Mouse (Mus musculus) intestine, embryonic 14.5 days (tissue): ENCODE data around the gene Strbp. TPM values are rescaled to one million over a fixed set of nuclear protein-coding genes. Genes with fewer than 3 reads are reported as not detected.
A peak's percentile ranks its signal among the peaks of the same experiment; 100 is the strongest.

Experiments
- ATAC-seq: fragments of 200-750 bp; cut with Nextera tagmentation; replicated peaks from 2 replicates; pipeline ENCODE4 v1.8.0; 2017; ENCODE audit warnings: low read depth, moderate number of reproducible peaks, moderate TSS enrichment, moderate library complexity; ENCODE audit not compliant: low FRiP score, low TSS enrichment
- DNase-seq: peaks from one replicate; pipeline ENCODE4 v3.0.0-alpha.2; 2018; ENCODE audit warnings: low spot score
- H3K27ac ChIP-seq: fragments of 300-500 bp; sonication (generic); 2 replicates; pipeline ENCODE4 v1.5.1; 2014; ENCODE audit warnings: low read depth, mild to moderate bottlenecking, control low read depth
- H3K27me3 ChIP-seq: fragments of 300-500 bp; sonication (generic); replicated peaks from 2 replicates; pipeline ENCODE4 v1.6.1; 2014; ENCODE audit warnings: low read length, control low read depth; ENCODE audit not compliant: control insufficient read depth, insufficient read depth
- H3K36me3 ChIP-seq: fragments of 300-500 bp; sonication (generic); 2 replicates; pipeline ENCODE4 v1.6.1; 2014; ENCODE audit warnings: low read length, control low read depth; ENCODE audit not compliant: control insufficient read depth, insufficient read depth
- H3K4me1 ChIP-seq: fragments of 300-500 bp; sonication (generic); replicated peaks from 2 replicates; pipeline ENCODE4 v1.6.1; 2014; ENCODE audit warnings: low read length, control low read depth, mixed read lengths; ENCODE audit not compliant: control insufficient read depth, insufficient read depth
- H3K4me2 ChIP-seq: fragments of 300-500 bp; sonication (generic); 2 replicates; pipeline ENCODE4 v1.6.1; 2014; ENCODE audit warnings: low read length
- H3K4me3 ChIP-seq: fragments of 300-500 bp; sonication (generic); 2 replicates; pipeline ENCODE4 v1.5.1; 2014; ENCODE audit warnings: low read depth, low read length, control low read depth, mixed read lengths
- H3K9ac ChIP-seq: fragments of 300-500 bp; sonication (generic); 2 replicates; pipeline ENCODE4 v1.6.1; 2014; ENCODE audit warnings: mild to moderate bottlenecking, low read length
- H3K9me3 ChIP-seq: fragments of 300-500 bp; sonication (generic); 2 replicates; pipeline ENCODE4 v1.6.1; 2016; ENCODE audit warnings: low read length, control low read depth; ENCODE audit not compliant: control insufficient read depth
- WGBS: fragments of 180-500 bp; shearing (Covaris S2); extraction: QIAGEN DNeasy Blood & Tissue Kit; methylation state at CpG from one replicate; pipeline ENCODE4 v1.1.7; 2014; 5-methylcytosine and 5-hydroxymethylcytosine counted together
- polyA plus RNA-seq: library from polyadenylated mRNA; unstranded; fragments of >200 nt; fragmentation: Nextera tagmentation; extraction: Ambion mirVana; gene quantifications from 2 replicates; pipeline ENCODE4 v1.2.1, GENCODE M21; 2014

Gene Strbp
- polyA plus RNA-seq = 47.3 and 48.3 TPM in 2 replicates

DNA sequence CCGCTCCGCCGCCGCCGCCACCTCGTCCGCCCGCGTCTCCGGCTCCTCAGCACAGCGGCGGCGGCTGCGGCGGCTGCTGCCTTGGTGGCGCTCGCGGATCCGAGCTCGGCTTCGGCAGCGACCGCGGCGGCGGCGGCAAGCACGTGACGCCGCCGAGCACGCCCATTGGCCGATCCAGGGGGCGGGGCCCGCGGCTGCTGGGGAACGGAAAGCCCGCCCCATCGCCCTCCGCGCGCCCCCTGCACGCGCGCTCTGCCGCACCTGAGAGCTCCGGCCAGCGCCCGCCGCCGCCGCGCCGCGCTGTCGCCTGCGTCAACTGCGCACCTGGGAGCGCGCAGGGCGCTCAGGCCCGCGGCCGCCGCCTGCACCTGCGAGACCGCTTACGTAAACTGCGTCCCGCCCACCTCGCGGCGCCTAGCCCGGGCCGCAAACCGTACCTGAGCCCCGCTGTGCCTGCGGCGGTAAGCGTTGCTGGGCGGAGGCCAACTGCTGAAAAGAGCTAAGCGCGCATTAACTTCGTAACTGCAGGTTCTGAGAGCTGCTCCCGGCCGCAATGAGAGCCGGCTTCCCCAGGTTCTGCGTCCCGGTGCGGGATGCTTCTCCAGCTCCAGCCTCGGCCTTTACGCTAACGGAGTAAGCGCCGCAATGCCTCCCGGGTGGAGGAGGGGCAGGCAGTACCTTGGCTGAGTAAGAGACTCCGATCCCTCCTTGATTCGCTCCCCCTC lies at the start of gene Strbp:
Strbp (minus strand) TSS at position 630 of the 725 bp plus-strand sequence.
- H3K4me1 ChIP-seq = 0 out of 2 replicates have a peak, but pooled peaks cover 13% of the 10 kb centered on the region
- DNase-seq = peak; percentile 94
- peak within 1 kb of the TSS; percentile 79 for H3K4me2 ChIP-seq
- peak within 1 kb of the TSS; percentile 89 for H3K9ac ChIP-seq
- ATAC-seq = peak; percentile 94
- H3K4me3 ChIP-seq = peak within 1 kb of the TSS; percentile 90
- no peaks in the 10 kb centered on the region for H3K9me3 ChIP-seq
- H3K36me3 ChIP-seq = no peaks in the 10 kb centered on the region
- WGBS = 0% methylated on average over 82 of the region's 98 CpGs
- peak within 1 kb of the TSS; percentile 82 for H3K27ac ChIP-seq
- H3K27me3 ChIP-seq = no peaks in the 10 kb centered on the region

DNA sequence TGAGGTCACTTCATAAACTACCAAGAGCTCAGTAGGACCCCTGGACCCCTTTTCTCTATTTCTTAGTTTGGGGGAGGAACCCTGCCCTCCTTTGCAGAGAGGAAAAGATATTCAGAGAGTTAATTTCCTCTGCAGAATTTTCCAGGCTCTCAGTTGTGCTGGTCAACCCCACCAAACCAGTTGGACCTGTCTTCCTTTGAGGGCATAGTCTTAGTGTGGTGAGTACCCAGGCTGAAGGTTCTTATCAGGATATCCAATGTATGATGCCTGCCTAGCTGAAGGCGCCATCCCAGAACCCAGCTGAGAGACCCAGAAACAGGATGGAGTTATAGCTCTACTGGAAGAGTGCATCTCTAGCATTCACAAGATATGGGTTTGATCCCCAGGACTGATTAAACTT lies 47.5 kb upstream of the Strbp start:
- Histone ChIP-seq H3K27me3 (no peaks in the 10 kb centered on the region), H3K4me2 (no peak overlapping the region), H3K9ac (no peak overlapping the region), H3K4me1 (peaks cover 15% of the 10 kb centered on the region), H3K27ac (no peak overlapping the region), H3K36me3 (no peaks in the 10 kb centered on the region), H3K9me3 (no peaks in the 10 kb centered on the region), H3K4me3 (no peak overlapping the region)
- 77% methylated on average over 1 of the region's 1 CpGs for WGBS
- no peak for DNase-seq
- no peak for ATAC-seq

- Histone ChIP-seq H3K9ac (no peak overlapping the region), H3K27ac (no peak overlapping the region), H3K4me2 (no peak overlapping the region), H3K27me3 (no peaks in the 10 kb centered on the region), H3K9me3 (no peaks in the 10 kb centered on the region), H3K4me1 (peaks cover 15% of the 10 kb centered on the region), H3K36me3 (no peaks in the 10 kb centered on the region), H3K4me3 (no peak overlapping the region)
- ATAC-seq (no peak), DNase-seq (no peak)
- WGBS = 51% methylated on average over 6 of the region's 6 CpGs
These were observed 45.7 kb upstream of the Strbp start for GRCm38 (mm10) chr2:37749323-37749722.

- H3K4me1 ChIP-seq = peaks cover 15% of the 10 kb centered on the region
- no peaks in the 10 kb centered on the region for H3K36me3 ChIP-seq
- no peak overlapping the region for H3K4me3 ChIP-seq
- H3K4me2 ChIP-seq = no peak overlapping the region
- peak overlapping the region; percentile 1; the same call in 1 of the 2 replicates for H3K27ac ChIP-seq
- no peak overlapping the region for H3K9ac ChIP-seq
- H3K27me3 ChIP-seq = no peaks in the 10 kb centered on the region
- no peak for DNase-seq
- WGBS = 45% methylated on average over 10 of the region's 10 CpGs
- H3K9me3 ChIP-seq = no peaks in the 10 kb centered on the region
- no peak for ATAC-seq
These were observed 44.9 kb upstream of the Strbp start for GRCm38 (mm10) chr2:37748442-37749066.

DNA sequence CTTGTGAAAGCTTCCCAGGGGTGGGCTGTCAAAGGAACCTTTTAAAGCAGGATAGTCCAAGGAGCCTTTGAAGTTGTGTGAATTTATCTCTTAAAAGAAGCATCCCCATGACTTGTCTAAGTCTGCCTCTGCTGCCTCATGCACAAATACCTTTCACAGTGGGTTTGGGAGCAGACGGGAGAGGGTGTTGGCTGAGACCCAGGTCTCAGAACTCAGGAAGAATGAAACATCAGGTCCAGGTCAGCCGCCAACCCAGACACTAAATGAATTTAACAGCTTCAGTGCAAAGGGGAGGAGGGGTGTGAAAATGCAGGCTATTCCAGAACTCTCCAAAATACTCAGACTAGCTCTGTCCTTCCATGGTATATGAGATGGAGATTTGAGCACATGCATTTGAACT lies 44.2 kb upstream of the Strbp start:
- Histone ChIP-seq H3K4me2 (no peak overlapping the region), H3K9ac (no peak overlapping the region), H3K36me3 (no peaks in the 10 kb centered on the region), H3K27me3 (no peaks in the 10 kb centered on the region), H3K27ac (peak overlapping the region; percentile 1; the same call in 1 of the 2 replicates), H3K9me3 (no peaks in the 10 kb centered on the region), H3K4me3 (no peak overlapping the region), H3K4me1 (peaks cover 15% of the 10 kb centered on the region)
- 45% methylated on average over 2 of the region's 2 CpGs for WGBS
- ATAC-seq = no peak
- no peak for DNase-seq

DNA sequence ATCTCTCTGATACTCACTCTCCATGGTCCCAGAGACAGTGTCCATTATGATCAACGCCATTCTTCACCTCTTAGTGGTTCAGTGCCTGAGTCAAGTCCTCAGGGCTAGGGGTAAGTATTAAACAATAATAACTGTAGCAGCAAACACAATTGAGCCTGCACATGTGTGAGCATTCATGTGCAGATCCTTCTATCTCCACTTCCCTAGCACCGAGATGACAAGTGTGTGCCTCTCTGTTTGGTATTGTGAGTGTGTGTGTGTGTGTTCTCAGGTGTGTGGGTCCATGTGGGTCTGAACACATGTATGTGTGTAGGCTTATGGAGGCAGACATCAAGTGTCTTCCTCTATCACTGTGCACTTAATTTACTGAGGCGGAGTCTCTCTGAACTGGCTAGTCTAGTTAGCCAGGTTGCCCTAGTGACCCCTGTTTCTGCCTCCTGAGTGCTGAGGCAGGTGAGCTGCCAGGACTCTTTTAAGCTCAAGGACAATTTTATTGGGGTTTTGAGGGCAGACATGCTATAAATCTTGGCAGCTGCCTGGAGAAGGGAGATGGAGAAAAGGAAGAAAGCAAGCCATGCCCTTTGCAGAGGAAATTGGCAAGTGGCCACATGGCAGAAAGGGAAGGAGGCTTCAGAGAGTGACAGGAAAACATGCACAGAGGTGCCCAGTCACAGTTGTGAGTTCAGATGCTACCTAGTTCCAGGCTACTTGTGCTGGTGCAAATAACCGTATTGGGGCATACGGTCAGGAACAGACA lies 42.8 kb upstream of the Strbp start:
- Histone ChIP-seq H3K27me3 (no peaks in the 10 kb centered on the region), H3K27ac (no peak overlapping the region), H3K4me3 (no peak overlapping the region), H3K9ac (no peak overlapping the region), H3K9me3 (no peaks in the 10 kb centered on the region), H3K4me2 (no peak overlapping the region), H3K36me3 (no peaks in the 10 kb centered on the region), H3K4me1 (peaks cover 15% of the 10 kb centered on the region)
- WGBS = 80% methylated on average over 5 of the region's 5 CpGs
- ATAC-seq (peak; percentile 38; the same call in 1 of the 2 replicates), DNase-seq (no peak)

DNA sequence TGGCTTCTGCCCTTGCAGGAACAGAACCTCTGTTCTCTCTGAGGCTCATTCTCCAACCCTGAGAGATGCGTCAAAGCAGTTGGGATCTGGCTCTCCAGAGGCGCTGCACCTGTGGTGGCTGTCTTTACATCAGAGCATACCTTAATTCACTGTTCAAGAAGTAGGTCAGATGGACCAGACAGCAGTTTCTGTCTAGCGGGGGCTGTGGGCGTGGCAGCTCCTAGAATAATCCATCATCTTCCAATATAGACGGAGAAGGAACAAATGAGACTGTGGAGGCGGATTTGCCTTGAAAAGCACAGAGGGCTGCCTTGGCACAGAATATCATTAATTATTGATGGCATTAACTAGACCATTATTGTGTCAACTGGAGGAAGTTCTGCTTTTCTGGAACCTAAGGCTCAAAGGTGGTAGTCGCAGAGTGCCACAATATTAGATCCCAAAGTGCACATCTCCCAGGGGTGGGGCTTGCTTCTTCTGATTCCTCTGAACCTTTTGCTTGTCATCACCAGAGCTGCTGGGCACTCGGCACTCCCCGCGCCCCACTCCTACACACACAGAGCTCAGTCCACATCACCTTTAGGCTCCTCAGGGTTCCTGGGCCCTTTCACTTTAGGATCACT lies 41.2 kb upstream of the Strbp start:
- peaks cover 15% of the 10 kb centered on the region for H3K4me1 ChIP-seq
- no peaks in the 10 kb centered on the region for H3K36me3 ChIP-seq
- no peak for DNase-seq
- H3K27me3 ChIP-seq = no peaks in the 10 kb centered on the region
- H3K27ac ChIP-seq = no peak overlapping the region
- ATAC-seq = no peak
- no peak overlapping the region for H3K4me2 ChIP-seq
- no peaks in the 10 kb centered on the region for H3K9me3 ChIP-seq
- H3K4me3 ChIP-seq = no peak overlapping the region
- 86% methylated on average over 10 of the region's 10 CpGs for WGBS
- H3K9ac ChIP-seq = no peak overlapping the region

DNA sequence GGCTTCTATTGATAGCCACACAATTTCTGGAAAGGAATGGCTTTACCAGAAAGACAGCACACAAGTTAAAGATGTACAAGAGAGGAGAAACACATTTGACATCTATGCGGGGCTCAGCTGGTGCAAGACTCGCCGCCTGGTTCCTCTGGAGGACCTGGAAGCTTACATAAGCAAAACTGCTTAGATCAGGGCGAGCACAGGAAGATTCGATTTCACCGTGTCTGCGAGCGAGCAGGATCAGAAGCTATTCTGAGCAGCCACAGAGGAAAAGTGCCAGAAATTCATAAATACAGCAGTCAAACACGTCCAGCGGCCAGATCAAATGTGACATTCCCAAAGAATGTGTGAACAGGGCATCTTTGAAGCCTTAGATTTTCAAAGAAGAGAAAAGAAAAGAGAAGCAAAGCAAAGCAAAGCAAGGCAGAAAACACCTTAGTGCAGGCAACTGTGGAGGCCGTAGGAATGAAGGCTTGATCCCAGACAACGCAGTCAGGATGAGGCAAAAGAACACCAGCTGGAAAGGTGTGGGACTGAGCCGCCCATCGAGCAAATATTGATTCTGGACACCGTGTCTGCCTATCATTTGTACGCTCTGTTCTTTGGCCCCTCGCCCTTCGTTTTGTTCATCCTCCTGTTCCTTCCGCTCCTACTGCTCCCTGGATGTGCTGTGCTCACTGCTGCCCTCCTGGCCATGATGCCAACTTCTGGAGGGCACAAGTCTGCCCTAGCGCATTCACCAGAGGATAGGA lies 38.3 kb upstream of the Strbp start:
- no peak overlapping the region for H3K9ac ChIP-seq
- H3K4me2 ChIP-seq = no peak overlapping the region
- DNase-seq (no peak), ATAC-seq (no peak)
- WGBS = 51% methylated on average over 20 of the region's 20 CpGs
- no peak overlapping the region for H3K27ac ChIP-seq
- no peak overlapping the region for H3K4me3 ChIP-seq
- no peaks in the 10 kb centered on the region for H3K9me3 ChIP-seq
- H3K4me1 ChIP-seq = no peaks in the 10 kb centered on the region; the same call in 1 of the 2 replicates
- H3K36me3 ChIP-seq = no peaks in the 10 kb centered on the region
- no peaks in the 10 kb centered on the region for H3K27me3 ChIP-seq
